Mouse (Mus musculus): ENCODE measurements around the gene Pilrb1. TPM values are rescaled to one million over a fixed set of nuclear protein-coding genes. Genes with fewer than 3 reads are reported as not detected.
"Not testable (repeated sequence)": the region's sequence is repeated elsewhere in the genome, so short reads cannot be mapped to it uniquely, and the experiment has no call there.

Gene Pilrb1
- total and polyA plus RNA-seq, 3 experiments: 4.5 to 12.1 TPM; not detected in 1

DNA sequence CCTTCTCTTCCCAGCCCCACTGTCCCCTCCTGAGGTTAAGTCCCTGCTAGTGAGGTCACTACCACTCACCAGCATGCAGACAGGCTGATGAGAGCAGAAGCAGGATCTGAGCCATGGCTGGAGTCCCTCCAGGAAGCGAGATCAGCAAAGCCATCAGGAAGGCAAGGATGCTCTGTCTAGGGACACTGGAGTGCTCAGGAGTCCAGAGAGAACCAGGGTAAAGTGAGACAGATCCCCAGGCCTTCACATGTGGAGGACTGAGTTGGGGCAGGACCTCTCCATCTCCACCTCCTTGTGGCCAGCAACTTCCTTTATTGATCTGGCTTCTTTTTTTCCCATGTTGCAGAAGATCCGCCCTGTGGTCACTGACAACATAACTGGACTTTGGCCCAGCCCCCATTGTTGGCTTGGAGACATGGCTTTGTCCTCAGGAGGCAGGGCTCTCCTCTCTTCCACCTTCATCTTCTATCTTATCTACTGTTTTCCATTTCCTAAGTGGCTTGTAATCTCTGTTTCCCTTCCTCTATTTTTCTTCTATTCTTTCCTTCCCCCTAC lies 21.9 kb downstream of the Pilrb1 start, which contains the start of gene Pilra:
TSS of gene Pilra (minus strand) at position 316 of the 555 bp plus-strand sequence.
- not testable (repeated sequence) for H3K79me2 ChIP-seq (ENCODE audit: control insufficient read depth, insufficient read depth, low read length, poor library complexity); H3K36me3 ChIP-seq (ENCODE audit: control insufficient read depth in 1 of 2, insufficient read depth in 2 of 2, low read length in 2 of 2); H3K9ac ChIP-seq (ENCODE audit: control insufficient read depth, low read depth, low read length, poor library complexity, severe bottlenecking); DNase-seq (ENCODE audit: low read depth, low spot score); H3K27me3 ChIP-seq (ENCODE audit: control insufficient read depth in 1 of 2, insufficient read depth in 2 of 2, low read length in 2 of 2); H3K4me3 ChIP-seq (ENCODE audit: control insufficient read depth in 1 of 2, insufficient read depth in 1 of 2, low read depth in 2 of 2, low read length in 2 of 2); H3K9me3 ChIP-seq (replicated peaks; ENCODE audit: insufficient read depth, low read length)
- 0 out of 4 replicates have a peak, but pooled peaks of 1 of the 2 experiments have one; percentile 19 for TF ChIP-seq EP300 (IDR thresholded peaks at IDR 0.05; ENCODE audit: low read depth in 1 of 2, low read length in 2 of 2)
- Histone ChIP-seq H3K27ac (ENCODE audit: control insufficient read depth, low read depth, low read length) (peak within 1 kb of the TSS; percentile 5; the same call in 1 of the 2 replicates), H3K4me1 (ENCODE audit: control insufficient read depth in 1 of 2, insufficient read depth in 2 of 2, low read length in 2 of 2) (peaks cover 0 to 12% of the 10 kb centered on the region in 2 experiments; a peak in 2 of 4 replicates)

DNA sequence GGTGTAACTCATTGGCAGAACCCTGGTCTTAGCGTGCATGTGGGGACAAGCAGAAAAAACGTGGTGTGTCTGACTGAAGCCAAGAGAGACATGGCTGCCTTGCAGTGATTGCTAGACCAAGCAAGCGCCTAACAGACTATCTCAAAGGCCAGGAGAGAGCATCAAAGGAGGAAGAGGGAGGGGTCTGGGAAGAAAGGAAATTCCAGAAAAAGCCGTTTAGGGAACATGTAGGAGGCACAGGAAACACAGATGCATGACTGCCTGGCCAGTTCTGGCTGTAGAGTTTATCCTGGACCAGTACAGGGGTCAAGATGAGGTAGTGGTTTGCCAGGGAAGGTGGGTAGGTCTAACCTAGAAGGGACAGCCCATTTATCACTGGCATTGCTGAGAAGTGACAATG lies 24.4 kb downstream of the Pilrb1 start:
- Histone ChIP-seq H3K27me3 (ENCODE audit: control insufficient read depth in 1 of 2, insufficient read depth in 2 of 2, low read length in 2 of 2) (no peaks in the 10 kb centered on the region), H3K4me3 (ENCODE audit: control insufficient read depth in 1 of 2, insufficient read depth in 1 of 2, low read depth in 2 of 2, low read length in 2 of 2) (no peak overlapping the region), H3K79me2 (ENCODE audit: control insufficient read depth, insufficient read depth, low read length, poor library complexity) (no peaks in the 10 kb centered on the region), H3K4me1 (ENCODE audit: control insufficient read depth in 1 of 2, insufficient read depth in 2 of 2, low read length in 2 of 2) (peaks cover 0 to 12% of the 10 kb centered on the region in 2 experiments; a peak in 2 of 4 replicates), H3K9ac (ENCODE audit: control insufficient read depth, low read depth, low read length, poor library complexity, severe bottlenecking) (no peak overlapping the region), H3K36me3 (ENCODE audit: control insufficient read depth in 1 of 2, insufficient read depth in 2 of 2, low read length in 2 of 2) (0 out of 4 replicates have a peak, but pooled peaks cover 0 to 3% of the 10 kb centered on the region in 2 experiments), H3K9me3 (replicated peaks; ENCODE audit: insufficient read depth, low read length) (no peaks in the 10 kb centered on the region), H3K27ac (ENCODE audit: control insufficient read depth, low read depth, low read length) (no peak overlapping the region)
- no peak for TF ChIP-seq ZNF384 (IDR thresholded peaks at IDR 0.05; ENCODE audit: low read depth, low read length)
- no peak for DNase-seq (ENCODE audit: low read depth, low spot score)

DNA sequence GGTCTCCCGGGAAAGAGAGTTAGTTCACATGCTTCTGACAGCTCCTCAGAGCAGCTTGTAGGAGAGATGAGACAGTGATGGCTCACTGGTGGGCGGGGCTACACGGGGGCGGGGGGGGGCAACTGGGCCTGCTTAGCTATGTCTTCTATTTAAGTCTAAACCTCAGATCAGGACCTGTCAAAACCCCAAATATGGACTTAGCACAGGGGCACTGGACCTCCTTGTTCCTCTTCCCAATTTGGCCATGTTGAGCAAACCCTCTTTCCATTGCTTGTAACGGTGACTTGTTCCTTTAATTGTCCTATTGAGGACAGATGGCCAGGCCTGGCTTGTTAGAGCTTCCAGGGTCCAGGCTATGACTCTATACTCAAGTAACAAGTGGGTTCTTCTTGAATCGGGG lies 26.4 kb downstream of the Pilrb1 start:
- TF ChIP-seq NELFE (IDR thresholded peaks at IDR 0.05; ENCODE audit: low read depth, low read length): no peak
- TF ChIP-seq HCFC1 (IDR thresholded peaks at IDR 0.05; ENCODE audit: low read depth, low read length): no peak
- TF ChIP-seq SIN3A (IDR thresholded peaks at IDR 0.05; ENCODE audit: low read length): no peak
- TF ChIP-seq EP300 (IDR thresholded peaks at IDR 0.05; ENCODE audit: low read depth in 1 of 2, low read length in 2 of 2): no peak
- TF ChIP-seq ZKSCAN1 (IDR thresholded peaks at IDR 0.05; ENCODE audit: low read depth, low read length): no peak
- Histone ChIP-seq H3K79me2 (ENCODE audit: control insufficient read depth, insufficient read depth, low read length, poor library complexity) (no peaks in the 10 kb centered on the region), H3K9me3 (replicated peaks; ENCODE audit: insufficient read depth, low read length) (no peaks in the 10 kb centered on the region), H3K27ac (ENCODE audit: control insufficient read depth, low read depth, low read length) (no peak overlapping the region), H3K4me3 (ENCODE audit: control insufficient read depth in 1 of 2, insufficient read depth in 1 of 2, low read depth in 2 of 2, low read length in 2 of 2) (no peak overlapping the region), H3K9ac (ENCODE audit: control insufficient read depth, low read depth, low read length, poor library complexity, severe bottlenecking) (no peak overlapping the region), H3K36me3 (ENCODE audit: control insufficient read depth in 1 of 2, insufficient read depth in 2 of 2, low read length in 2 of 2) (no peaks in the 10 kb centered on the region), H3K27me3 (ENCODE audit: control insufficient read depth in 1 of 2, insufficient read depth in 2 of 2, low read length in 2 of 2) (no peaks in the 10 kb centered on the region), H3K4me1 (ENCODE audit: control insufficient read depth in 1 of 2, insufficient read depth in 2 of 2, low read length in 2 of 2) (peaks cover 0 to 6% of the 10 kb centered on the region in 2 experiments; a peak in 2 of 4 replicates)
- peak; percentile 9 for DNase-seq (ENCODE audit: low read depth, low spot score)

DNA sequence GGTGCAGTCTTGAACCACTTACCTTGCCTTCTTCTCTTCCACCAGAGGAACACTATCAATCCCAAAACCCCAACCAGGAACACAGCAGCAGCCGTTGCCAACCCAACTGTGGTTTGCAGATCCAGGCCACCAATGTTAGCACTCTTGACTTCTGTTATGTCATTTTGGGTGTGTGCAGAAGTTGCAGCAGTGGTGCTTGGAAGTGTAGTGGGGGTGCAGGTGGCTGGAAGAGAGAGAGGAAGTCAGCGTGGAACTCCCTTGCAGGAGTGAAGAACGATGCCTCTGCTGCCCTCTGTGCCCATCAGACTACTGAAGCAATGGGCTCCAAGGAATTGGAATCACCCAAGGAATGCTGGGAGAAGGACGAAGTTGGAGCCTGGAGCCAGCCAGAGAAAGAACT lies 26.8 kb downstream of the Pilrb1 start:
- peak; percentile 12 for DNase-seq (ENCODE audit: low read depth, low spot score)
- Histone ChIP-seq H3K27ac (ENCODE audit: control insufficient read depth, low read depth, low read length) (no peak overlapping the region), H3K27me3 (ENCODE audit: control insufficient read depth in 1 of 2, insufficient read depth in 2 of 2, low read length in 2 of 2) (no peaks in the 10 kb centered on the region), H3K79me2 (ENCODE audit: control insufficient read depth, insufficient read depth, low read length, poor library complexity) (no peaks in the 10 kb centered on the region), H3K36me3 (ENCODE audit: control insufficient read depth in 1 of 2, insufficient read depth in 2 of 2, low read length in 2 of 2) (no peaks in the 10 kb centered on the region), H3K9me3 (replicated peaks; ENCODE audit: insufficient read depth, low read length) (no peaks in the 10 kb centered on the region), H3K9ac (ENCODE audit: control insufficient read depth, low read depth, low read length, poor library complexity, severe bottlenecking) (no peak overlapping the region), H3K4me1 (ENCODE audit: control insufficient read depth in 1 of 2, insufficient read depth in 2 of 2, low read length in 2 of 2) (peaks cover 0 to 4% of the 10 kb centered on the region in 2 experiments; a peak in 1 of 4 replicates), H3K4me3 (ENCODE audit: control insufficient read depth in 1 of 2, insufficient read depth in 1 of 2, low read depth in 2 of 2, low read length in 2 of 2) (no peak overlapping the region)
- no peak for TF ChIP-seq SIN3A (IDR thresholded peaks at IDR 0.05; ENCODE audit: low read length)
- TF ChIP-seq USF2 (IDR thresholded peaks at IDR 0.05; ENCODE audit: borderline replicate concordance in 1 of 2, insufficient read depth in 1 of 2, low read depth in 1 of 2, low read length in 2 of 2): no peak
- TF ChIP-seq NELFE (IDR thresholded peaks at IDR 0.05; ENCODE audit: low read depth, low read length): no peak
- no peak for TF ChIP-seq CTCF (IDR thresholded peaks at IDR 0.05 in 2 of 3, conservative IDR thresholded peaks at IDR 0.05 in 1 of 3; ENCODE audit: control insufficient read depth in 1 of 3, insufficient read depth in 1 of 3, low read depth in 2 of 3, low read length in 3 of 3, poor library complexity in 1 of 3, severe bottlenecking in 1 of 3)
- TF ChIP-seq ZMIZ1 (IDR thresholded peaks at IDR 0.05; ENCODE audit: low read depth, low read length): no peak
- no peak for TF ChIP-seq USF1 (IDR thresholded peaks at IDR 0.05; ENCODE audit: low read depth, low read length)
- TF ChIP-seq ETS1 (IDR thresholded peaks at IDR 0.05; ENCODE audit: low read depth, low read length): no peak
- no peak for TF ChIP-seq CHD2 (IDR thresholded peaks at IDR 0.05; ENCODE audit: low read length)
- no peak for TF ChIP-seq RAD21 (IDR thresholded peaks at IDR 0.05; ENCODE audit: low read depth, low read length)
- no peak for TF ChIP-seq POLR2AphosphoS5 (IDR thresholded peaks at IDR 0.05; ENCODE audit: borderline replicate concordance, low read depth, low read length)
- TF ChIP-seq ZKSCAN1 (IDR thresholded peaks at IDR 0.05; ENCODE audit: low read depth, low read length): no peak
- no peak for TF ChIP-seq TCF12 (IDR thresholded peaks at IDR 0.05; ENCODE audit: low read depth, low read length)
